Mouse (Mus musculus): ENCODE measurements at regions not wholly inside any gene's neighbourhood (a gene's known extent, or its start where the extent isn't known, plus 50 kb on each side); places are given as distances from the start of the nearest gene placed in this dataset.

- no peaks in the 10 kb centered on the region for H3K27me3 ChIP-seq (ENCODE audit: control insufficient read depth, insufficient read depth, low read length)
- H3K4me2 ChIP-seq (ENCODE audit: low read depth, severe bottlenecking), result no peak overlapping the region
- DNase-seq (ENCODE audit: low spot score) (no peak), ATAC-seq (ENCODE audit: insufficient number of reproducible peaks, low FRiP score, low TSS enrichment, low read depth) (no peak)
- no peaks in the 10 kb centered on the region for H3K4me1 ChIP-seq (ENCODE audit: control insufficient read depth, insufficient read depth, low read length)
- no peaks in the 10 kb centered on the region for H3K36me3 ChIP-seq (ENCODE audit: control insufficient read depth, insufficient read depth, low read length)
- no peaks in the 10 kb centered on the region; the same call in 1 of the 2 replicates for H3K9me3 ChIP-seq (ENCODE audit: control insufficient read depth, low read length)
- WGBS, result 94% methylated on average over 8 of the region's 8 CpGs
- no peak overlapping the region for H3K9ac ChIP-seq (ENCODE audit: low read length)
- H3K4me3 ChIP-seq (ENCODE audit: low read depth, low read length), result no peak overlapping the region
- no peak overlapping the region for H3K27ac ChIP-seq (replicated peaks; ENCODE audit: low read depth, low read length)
Measured at GRCm38 (mm10) chr5:64676946-64677588, 126.1 kb upstream of the Klf3 start.

GRCm38 (mm10) chr5:64678706-64679105, 124.5 kb upstream of the Klf3 start:
- H3K9ac ChIP-seq (ENCODE audit: low read length), result no peak overlapping the region
- DNase-seq (ENCODE audit: low spot score), result no peak
- H3K4me3 ChIP-seq (ENCODE audit: low read depth, low read length), result no peak overlapping the region
- whole genome bisulfite sequencing, result 91% methylated on average over 2 of the region's 2 CpGs
- H3K9me3 ChIP-seq (ENCODE audit: control insufficient read depth, low read length), result no peaks in the 10 kb centered on the region; the same call in 1 of the 2 replicates
- no peaks in the 10 kb centered on the region for H3K27me3 ChIP-seq (ENCODE audit: control insufficient read depth, insufficient read depth, low read length)
- H3K4me1 ChIP-seq (ENCODE audit: control insufficient read depth, insufficient read depth, low read length), result no peaks in the 10 kb centered on the region
- H3K27ac ChIP-seq (replicated peaks; ENCODE audit: low read depth, low read length), result no peak overlapping the region
- H3K4me2 ChIP-seq (ENCODE audit: low read depth, severe bottlenecking), result no peak overlapping the region
- H3K36me3 ChIP-seq (ENCODE audit: control insufficient read depth, insufficient read depth, low read length), result no peaks in the 10 kb centered on the region
- ATAC-seq (ENCODE audit: insufficient number of reproducible peaks, low FRiP score, low TSS enrichment, low read depth), result no peak

- Histone ChIP-seq H3K4me1 (ENCODE audit: control insufficient read depth, insufficient read depth, low read length) (no peaks in the 10 kb centered on the region), H3K36me3 (ENCODE audit: control insufficient read depth, insufficient read depth, low read length) (no peaks in the 10 kb centered on the region), H3K4me2 (ENCODE audit: low read depth, severe bottlenecking) (no peak overlapping the region), H3K9me3 (ENCODE audit: control insufficient read depth, low read length) (no peaks in the 10 kb centered on the region; the same call in 1 of the 2 replicates), H3K9ac (ENCODE audit: low read length) (no peak overlapping the region), H3K4me3 (ENCODE audit: low read depth, low read length) (no peak overlapping the region), H3K27ac (replicated peaks; ENCODE audit: low read depth, low read length) (no peak overlapping the region), H3K27me3 (ENCODE audit: control insufficient read depth, insufficient read depth, low read length) (no peaks in the 10 kb centered on the region)
- DNase-seq (ENCODE audit: low spot score) (no peak), ATAC-seq (ENCODE audit: insufficient number of reproducible peaks, low FRiP score, low TSS enrichment, low read depth) (no peak)
- 78% methylated on average over 18 of the region's 18 CpGs for WGBS
Measured at GRCm38 (mm10) chr5:64679996-64680625, 123.1 kb upstream of the Klf3 start.

- Histone ChIP-seq H3K4me3 (ENCODE audit: low read depth, low read length) (no peak overlapping the region), H3K9ac (ENCODE audit: low read length) (no peak overlapping the region), H3K4me2 (ENCODE audit: low read depth, severe bottlenecking) (no peak overlapping the region), H3K4me1 (ENCODE audit: control insufficient read depth, insufficient read depth, low read length) (no peaks in the 10 kb centered on the region), H3K36me3 (ENCODE audit: control insufficient read depth, insufficient read depth, low read length) (no peaks in the 10 kb centered on the region), H3K9me3 (ENCODE audit: control insufficient read depth, low read length) (no peaks in the 10 kb centered on the region), H3K27me3 (ENCODE audit: control insufficient read depth, insufficient read depth, low read length) (no peaks in the 10 kb centered on the region), H3K27ac (replicated peaks; ENCODE audit: low read depth, low read length) (no peak overlapping the region)
- WGBS, result 86% methylated on average over 5 of the region's 5 CpGs
- ATAC-seq (ENCODE audit: insufficient number of reproducible peaks, low FRiP score, low TSS enrichment, low read depth) (no peak), DNase-seq (ENCODE audit: low spot score) (no peak)
Measured at GRCm38 (mm10) chr5:64681161-64681560, 122.0 kb upstream of the Klf3 start.

- Histone ChIP-seq H3K4me2 (ENCODE audit: low read depth, severe bottlenecking) (no peak overlapping the region), H3K27me3 (ENCODE audit: control insufficient read depth, insufficient read depth, low read length) (no peaks in the 10 kb centered on the region), H3K27ac (replicated peaks; ENCODE audit: low read depth, low read length) (no peak overlapping the region), H3K36me3 (ENCODE audit: control insufficient read depth, insufficient read depth, low read length) (no peaks in the 10 kb centered on the region), H3K9me3 (ENCODE audit: control insufficient read depth, low read length) (no peaks in the 10 kb centered on the region), H3K4me3 (ENCODE audit: low read depth, low read length) (no peak overlapping the region), H3K4me1 (ENCODE audit: control insufficient read depth, insufficient read depth, low read length) (no peaks in the 10 kb centered on the region), H3K9ac (ENCODE audit: low read length) (no peak overlapping the region)
- ATAC-seq (ENCODE audit: insufficient number of reproducible peaks, low FRiP score, low TSS enrichment, low read depth), result no peak
- DNase-seq (ENCODE audit: low spot score), result no peak
- WGBS, result 92% methylated on average over 7 of the region's 7 CpGs
Measured at GRCm38 (mm10) chr5:64682326-64682845, 120.8 kb upstream of the Klf3 start.

GRCm38 (mm10) chr5:64683419-64683818, 119.8 kb upstream of the Klf3 start:
- WGBS, result 95% methylated on average over 4 of the region's 4 CpGs
- ATAC-seq (ENCODE audit: insufficient number of reproducible peaks, low FRiP score, low TSS enrichment, low read depth), result no peak

GRCm38 (mm10) chr5:64684275-64684674, 118.9 kb upstream of the Klf3 start:
- WGBS, result 93% methylated on average over 5 of the region's 5 CpGs
- H3K9me3 ChIP-seq (ENCODE audit: control insufficient read depth, low read length), result no peaks in the 10 kb centered on the region
- no peaks in the 10 kb centered on the region for H3K27me3 ChIP-seq (ENCODE audit: control insufficient read depth, insufficient read depth, low read length)
- ATAC-seq (ENCODE audit: insufficient number of reproducible peaks, low FRiP score, low TSS enrichment, low read depth) (no peak), DNase-seq (ENCODE audit: low spot score) (no peak)
- H3K9ac ChIP-seq (ENCODE audit: low read length), result no peak overlapping the region
- no peaks in the 10 kb centered on the region for H3K36me3 ChIP-seq (ENCODE audit: control insufficient read depth, insufficient read depth, low read length)
- no peaks in the 10 kb centered on the region for H3K4me1 ChIP-seq (ENCODE audit: control insufficient read depth, insufficient read depth, low read length)
- no peak overlapping the region for H3K27ac ChIP-seq (replicated peaks; ENCODE audit: low read depth, low read length)
- no peak overlapping the region for H3K4me3 ChIP-seq (ENCODE audit: low read depth, low read length)
- H3K4me2 ChIP-seq (ENCODE audit: low read depth, severe bottlenecking), result no peak overlapping the region

More at GRCm38 (mm10) chr5:64683419-64683818, 119.8 kb upstream of the Klf3 start:
- Histone ChIP-seq H3K9me3 (ENCODE audit: control insufficient read depth, low read length) (no peaks in the 10 kb centered on the region), H3K27ac (replicated peaks; ENCODE audit: low read depth, low read length) (no peak overlapping the region), H3K9ac (ENCODE audit: low read length) (no peak overlapping the region), H3K4me2 (ENCODE audit: low read depth, severe bottlenecking) (no peak overlapping the region), H3K4me3 (ENCODE audit: low read depth, low read length) (no peak overlapping the region), H3K36me3 (ENCODE audit: control insufficient read depth, insufficient read depth, low read length) (no peaks in the 10 kb centered on the region), H3K27me3 (ENCODE audit: control insufficient read depth, insufficient read depth, low read length) (no peaks in the 10 kb centered on the region), H3K4me1 (ENCODE audit: control insufficient read depth, insufficient read depth, low read length) (no peaks in the 10 kb centered on the region)
- DNase-seq (ENCODE audit: low spot score), result no peak

GRCm38 (mm10) chr5:64690148-64690547, 113.0 kb upstream of the Klf3 start:
- Histone ChIP-seq H3K9me3 (ENCODE audit: control insufficient read depth, low read length) (no peaks in the 10 kb centered on the region), H3K9ac (ENCODE audit: low read length) (no peak overlapping the region), H3K27me3 (ENCODE audit: control insufficient read depth, insufficient read depth, low read length) (no peaks in the 10 kb centered on the region), H3K4me2 (ENCODE audit: low read depth, severe bottlenecking) (no peak overlapping the region), H3K4me3 (ENCODE audit: low read depth, low read length) (no peak overlapping the region), H3K27ac (replicated peaks; ENCODE audit: low read depth, low read length) (no peak overlapping the region), H3K36me3 (ENCODE audit: control insufficient read depth, insufficient read depth, low read length) (no peaks in the 10 kb centered on the region), H3K4me1 (ENCODE audit: control insufficient read depth, insufficient read depth, low read length) (no peaks in the 10 kb centered on the region)
- DNase-seq (ENCODE audit: low spot score) (no peak), ATAC-seq (ENCODE audit: insufficient number of reproducible peaks, low FRiP score, low TSS enrichment, low read depth) (no peak)
- WGBS, result 87% methylated on average over 7 of the region's 7 CpGs
